Mouse (Mus musculus) heart, embryonic 13.5 days (tissue): ENCODE data around the gene Tmem255a. TPM values are rescaled to one million over a fixed set of nuclear protein-coding genes. Genes with fewer than 3 reads are reported as not detected.

ENCODE experiments used
- ATAC-seq: fragments of 200-750 bp; cut with Nextera tagmentation; 2 replicates; pipeline ENCODE4 v1.8.0; 2017; ENCODE audit warnings: moderate TSS enrichment; ENCODE audit not compliant: insufficient number of reproducible peaks, low FRiP score, low TSS enrichment; ENCODE audit errors: extremely low read depth
- H3K27ac ChIP-seq: fragments of 300-500 bp; sonication (generic); replicated peaks from 2 replicates; pipeline ENCODE4 v1.5.1; 2015; ENCODE audit warnings: moderate library complexity, mild to moderate bottlenecking, inconsistent platforms
- H3K27me3 ChIP-seq: fragments of 300-500 bp; sonication (generic); replicated peaks from 2 replicates; pipeline ENCODE4 v1.6.1; 2015; ENCODE audit warnings: mild to moderate bottlenecking, inconsistent platforms
- H3K36me3 ChIP-seq: fragments of 300-500 bp; sonication (generic); 2 replicates; pipeline ENCODE4 v1.6.1; 2015; ENCODE audit warnings: mild to moderate bottlenecking, inconsistent platforms
- H3K4me1 ChIP-seq: fragments of 300-500 bp; sonication (generic); 2 replicates; pipeline ENCODE4 v1.6.1; 2015; ENCODE audit warnings: inconsistent platforms
- H3K4me2 ChIP-seq: fragments of 300-500 bp; sonication (generic); 2 replicates; pipeline ENCODE4 v1.6.1; 2015; ENCODE audit warnings: inconsistent platforms, mild to moderate bottlenecking, moderate library complexity
- H3K4me3 ChIP-seq: fragments of 300-500 bp; sonication (generic); 2 replicates; pipeline ENCODE4 v1.5.1; 2015; ENCODE audit warnings: moderate library complexity, mild to moderate bottlenecking, inconsistent platforms
- H3K9ac ChIP-seq: fragments of 300-500 bp; sonication (generic); 2 replicates; pipeline ENCODE4 v1.6.1; 2015; ENCODE audit warnings: inconsistent platforms, mild to moderate bottlenecking, moderate library complexity
- H3K9me3 ChIP-seq: fragments of 300-500 bp; sonication (generic); 2 replicates; pipeline ENCODE4 v1.6.1; 2016; ENCODE audit warnings: inconsistent platforms
- WGBS: fragments of 180-500 bp; shearing (Covaris S2); methylation state at CpG from one replicate; pipeline ENCODE4 v1.1.7; 2015; ENCODE audit warnings: mixed read lengths; 5-methylcytosine and 5-hydroxymethylcytosine counted together
- polyA plus RNA-seq: library from polyadenylated mRNA; unstranded; fragments of >200 nt; fragmentation: Nextera tagmentation; extraction: Ambion mirVana; gene quantifications from 2 replicates; pipeline ENCODE4 v1.2.1, GENCODE M21; 2015

The Tmem255a gene
- 14.3 and 15.1 TPM in 2 replicates for polyA plus RNA-seq

DNA sequence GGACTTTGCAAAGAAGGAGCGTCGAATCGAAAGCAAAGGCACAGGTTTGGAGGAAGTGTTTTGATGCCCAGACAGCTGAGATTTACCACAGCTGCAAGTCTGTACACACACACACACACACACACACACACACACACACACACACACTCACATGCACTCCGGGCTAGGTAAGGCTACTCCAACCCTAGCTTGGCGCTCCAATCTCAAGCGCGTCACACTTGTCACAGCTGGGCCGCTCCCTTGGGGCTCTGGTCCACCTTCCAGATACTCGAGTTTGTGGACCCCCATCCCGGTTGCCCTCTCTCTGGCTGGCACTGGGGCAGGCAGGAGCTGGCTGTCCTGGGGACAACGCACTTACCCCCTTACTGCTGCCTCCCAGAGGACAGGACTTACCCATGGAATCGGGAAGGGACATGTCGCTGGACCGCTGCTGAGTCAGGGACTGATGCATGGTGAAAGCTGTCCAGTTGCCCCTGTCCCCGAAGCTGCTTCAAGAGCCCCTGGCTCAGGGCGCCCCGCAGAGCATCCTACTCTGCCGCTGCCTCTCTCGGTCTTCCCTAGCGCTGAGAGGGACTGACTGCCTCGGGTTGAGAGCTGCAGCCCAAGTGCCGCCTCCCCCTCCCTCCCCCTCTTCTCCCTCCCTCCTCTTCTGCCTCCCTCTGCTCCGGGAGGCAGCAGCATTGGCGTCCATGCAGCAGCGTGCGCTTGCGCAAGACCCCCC, at the start of gene Tmem255a:
TSS of gene Tmem255a (minus strand) at position 589 of the 721 bp plus-strand sequence.
- Histone ChIP-seq H3K4me3 (peak within 1 kb of the TSS; percentile 50), H3K36me3 (no peaks in the 10 kb centered on the region), H3K9ac (peak within 1 kb of the TSS; percentile 67), H3K27ac (no peak within 1 kb of the TSS), H3K4me1 (peaks cover 10% of the 10 kb centered on the region; the same call in 1 of the 2 replicates), H3K9me3 (no peaks in the 10 kb centered on the region), H3K27me3 (peaks cover 6% of the 10 kb centered on the region; the same call in 1 of the 2 replicates), H3K4me2 (peak within 1 kb of the TSS; percentile 80)
- no peak for ATAC-seq
- 12% methylated on average over 16 of the region's 27 CpGs for WGBS

DNA sequence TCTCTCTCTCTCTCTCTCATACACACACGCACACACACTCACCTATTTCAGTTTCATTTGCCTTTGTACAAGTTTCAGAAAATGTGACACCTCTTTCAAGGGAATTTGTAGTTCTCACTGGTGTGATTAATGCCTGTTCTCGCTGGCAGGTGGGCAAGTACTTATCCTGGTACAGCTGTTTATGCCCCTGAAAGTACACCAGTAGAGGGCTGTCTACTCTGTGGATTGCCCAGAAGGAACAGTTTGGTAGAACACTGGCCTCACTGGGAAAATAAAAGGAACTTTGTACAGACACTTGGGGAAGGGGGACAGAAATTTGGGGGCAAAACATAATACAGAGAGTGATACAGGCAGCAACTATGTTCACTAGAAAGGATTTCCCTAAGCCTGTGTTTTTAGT, 7.4 kb upstream of the Tmem255a start:
- ATAC-seq: no peak
- Histone ChIP-seq H3K36me3 (no peaks in the 10 kb centered on the region), H3K9ac (no peak overlapping the region), H3K4me2 (no peak overlapping the region), H3K4me3 (no peak overlapping the region), H3K4me1 (no peaks in the 10 kb centered on the region), H3K27ac (no peak overlapping the region), H3K9me3 (no peaks in the 10 kb centered on the region), H3K27me3 (no peaks in the 10 kb centered on the region)
- 24% methylated on average over 2 of the region's 2 CpGs for WGBS

DNA sequence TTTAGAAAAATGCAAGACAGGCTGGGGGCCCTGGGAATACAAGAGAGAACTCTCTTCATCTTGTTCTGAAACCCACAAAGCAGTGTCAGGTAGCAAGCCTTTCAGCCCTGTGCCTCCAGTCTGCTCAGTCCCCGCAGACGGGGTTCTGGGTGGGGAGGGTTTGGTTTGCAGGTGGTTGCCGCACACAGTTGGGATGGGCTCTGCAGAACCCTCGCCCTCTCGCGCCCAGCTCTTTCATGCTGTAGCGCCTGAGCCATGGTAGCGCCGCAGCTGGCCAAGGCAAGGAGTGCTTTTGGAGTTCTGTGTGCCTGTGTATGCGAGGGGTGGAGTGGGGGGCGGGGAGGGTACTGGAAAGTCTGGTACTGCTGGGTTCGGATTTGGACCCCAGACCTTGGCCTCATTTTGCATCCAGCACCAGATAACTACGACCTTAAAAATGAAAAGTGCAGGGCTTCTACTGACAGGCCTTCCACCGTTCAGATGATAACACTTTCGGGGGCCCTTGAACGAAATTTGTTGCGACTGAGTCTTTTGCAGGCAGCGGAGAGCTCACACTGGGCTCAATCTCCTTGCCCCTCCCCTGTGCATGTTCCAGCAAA, 1.8 kb downstream of the Tmem255a start:
- peak overlapping the region; percentile 47 for H3K9ac ChIP-seq
- ATAC-seq: no peak

DNA sequence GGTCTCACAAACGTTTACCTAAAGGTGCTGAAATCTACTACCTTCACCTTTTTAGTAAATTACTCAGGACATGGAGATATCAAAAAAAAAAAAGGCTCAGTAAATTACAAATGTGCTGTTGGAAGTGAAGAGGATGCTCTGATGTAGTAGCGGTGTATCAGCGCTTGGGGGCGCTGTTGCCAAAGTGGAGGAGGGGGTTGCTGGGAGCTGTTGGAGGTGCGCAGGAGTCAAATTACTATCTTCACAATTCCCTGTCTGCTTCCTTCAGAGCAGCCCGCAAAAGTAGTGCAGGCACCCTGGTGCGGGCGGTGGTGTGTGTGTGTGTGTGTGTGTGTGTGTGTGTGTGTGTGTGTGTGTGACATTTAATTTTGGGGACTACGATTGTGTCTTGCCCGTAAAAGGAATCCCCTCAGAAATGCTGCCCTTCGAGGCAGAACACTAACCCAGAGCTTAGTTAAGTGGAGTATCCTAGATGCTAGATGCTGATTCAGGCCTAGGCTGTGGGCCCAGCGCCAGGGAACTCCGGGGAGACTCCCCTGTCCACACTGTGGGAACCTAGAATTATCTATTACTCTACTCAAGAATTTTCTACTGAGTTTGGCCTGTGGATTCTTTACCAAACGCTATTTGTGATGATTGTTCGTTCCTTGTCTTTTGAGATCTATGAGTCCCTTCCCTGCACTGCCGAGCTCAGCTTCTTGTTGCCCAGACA, 2.4 kb downstream of the Tmem255a start:
- WGBS: 12% methylated on average over 16 of the region's 16 CpGs
- Histone ChIP-seq H3K27me3 (peaks cover 9% of the 10 kb centered on the region), H3K9ac (0 out of 2 replicates have a peak overlapping the region, but pooled peaks have one; percentile 47), H3K4me3 (peak overlapping the region; percentile 50), H3K4me2 (peak overlapping the region; percentile 80), H3K27ac (no peak overlapping the region), H3K36me3 (no peaks in the 10 kb centered on the region), H3K9me3 (no peaks in the 10 kb centered on the region), H3K4me1 (peaks cover 10% of the 10 kb centered on the region; the same call in 1 of the 2 replicates)
- no peak for ATAC-seq

More for the DNA sequence above, 1.8 kb downstream of the Tmem255a start:
- H3K4me2 ChIP-seq: peak overlapping the region; percentile 80
- peaks cover 10% of the 10 kb centered on the region; the same call in 1 of the 2 replicates for H3K4me1 ChIP-seq
- H3K9me3 ChIP-seq: no peaks in the 10 kb centered on the region
- WGBS: 15% methylated on average over 18 of the region's 18 CpGs
- peak overlapping the region; percentile 50 for H3K4me3 ChIP-seq
- no peaks in the 10 kb centered on the region for H3K36me3 ChIP-seq
- H3K27ac ChIP-seq: no peak overlapping the region
- peaks cover 9% of the 10 kb centered on the region for H3K27me3 ChIP-seq

DNA sequence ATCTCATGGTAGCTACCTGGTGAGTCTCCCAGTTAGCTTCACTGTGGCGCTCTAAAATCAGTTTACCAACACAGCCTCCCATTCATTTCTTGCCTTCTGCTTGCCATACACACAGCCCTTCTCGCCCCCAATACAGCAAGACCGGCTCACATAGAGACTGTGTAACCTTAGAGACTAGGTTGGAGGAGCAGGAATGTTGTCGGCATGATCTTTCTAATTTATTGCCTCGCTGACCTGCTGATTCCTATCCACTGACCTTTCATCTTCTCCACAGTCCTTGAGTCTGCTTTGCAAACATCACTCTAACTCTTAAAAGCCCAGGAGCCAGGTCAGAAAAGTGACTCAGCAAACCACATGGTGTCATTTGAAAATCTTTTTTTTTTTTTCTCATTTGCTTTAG, 4.6 kb downstream of the Tmem255a start:
- no peak for ATAC-seq

DNA sequence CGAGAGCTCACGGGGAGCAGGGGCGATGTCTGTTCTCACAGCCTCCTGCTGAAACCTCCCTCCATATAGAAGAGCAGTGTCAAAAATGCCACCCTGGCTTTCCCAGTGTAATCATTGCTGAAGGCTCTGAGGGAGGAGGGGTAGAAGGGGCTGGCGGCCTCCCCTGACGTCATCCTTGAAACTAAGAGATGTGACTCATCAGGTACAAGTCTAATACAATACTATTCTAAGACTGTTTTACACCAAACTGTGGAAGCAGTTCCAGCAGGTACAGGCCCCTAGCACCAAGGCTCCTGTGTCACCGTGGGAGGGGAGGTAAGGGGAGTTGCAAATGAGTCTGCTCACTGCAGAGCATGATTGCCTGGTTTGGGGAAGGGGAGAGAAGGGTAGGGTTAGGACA, 5.1 kb downstream of the Tmem255a start:
- Histone ChIP-seq H3K36me3 (no peaks in the 10 kb centered on the region), H3K27ac (no peak overlapping the region), H3K9me3 (no peaks in the 10 kb centered on the region), H3K4me1 (peaks cover 10% of the 10 kb centered on the region; the same call in 1 of the 2 replicates), H3K4me2 (no peak overlapping the region), H3K27me3 (peaks cover 5% of the 10 kb centered on the region), H3K4me3 (no peak overlapping the region), H3K9ac (no peak overlapping the region)
- whole genome bisulfite sequencing: 42% methylated on average over 6 of the region's 6 CpGs
- no peak for ATAC-seq

More for the DNA sequence above, 4.6 kb downstream of the Tmem255a start:
- WGBS: 56% methylated on average over 5 of the region's 5 CpGs
- Histone ChIP-seq H3K9me3 (no peaks in the 10 kb centered on the region), H3K27ac (no peak overlapping the region), H3K4me1 (peaks cover 10% of the 10 kb centered on the region; the same call in 1 of the 2 replicates), H3K27me3 (peaks cover 5% of the 10 kb centered on the region), H3K4me2 (no peak overlapping the region), H3K9ac (no peak overlapping the region), H3K4me3 (no peak overlapping the region), H3K36me3 (no peaks in the 10 kb centered on the region)

DNA sequence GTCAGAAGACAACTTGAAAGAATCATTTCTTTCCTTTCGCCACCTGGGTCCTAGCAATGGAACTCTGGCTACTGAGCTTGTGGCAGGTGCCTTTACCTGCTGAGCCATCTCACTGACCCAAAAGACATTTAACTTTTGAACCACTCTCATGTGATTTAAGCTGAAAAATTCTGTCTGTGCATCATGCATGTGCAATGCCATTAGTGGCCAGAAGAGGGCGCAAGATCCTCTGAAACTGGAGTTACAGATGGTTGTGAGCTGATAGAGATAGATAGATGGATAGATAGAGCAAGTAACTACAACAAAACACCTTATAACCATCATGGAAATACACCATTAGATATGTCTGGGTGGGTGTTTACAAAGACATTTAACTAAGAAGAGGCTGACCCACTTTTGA, 14.5 kb downstream of the Tmem255a start:
- Histone ChIP-seq H3K4me1 (no peaks in the 10 kb centered on the region), H3K4me3 (no peak overlapping the region), H3K27ac (no peak overlapping the region), H3K9ac (no peak overlapping the region), H3K27me3 (no peaks in the 10 kb centered on the region), H3K36me3 (no peaks in the 10 kb centered on the region), H3K4me2 (no peak overlapping the region), H3K9me3 (no peaks in the 10 kb centered on the region)
- no peak for ATAC-seq
- 36% methylated on average over 2 of the region's 2 CpGs for WGBS

DNA sequence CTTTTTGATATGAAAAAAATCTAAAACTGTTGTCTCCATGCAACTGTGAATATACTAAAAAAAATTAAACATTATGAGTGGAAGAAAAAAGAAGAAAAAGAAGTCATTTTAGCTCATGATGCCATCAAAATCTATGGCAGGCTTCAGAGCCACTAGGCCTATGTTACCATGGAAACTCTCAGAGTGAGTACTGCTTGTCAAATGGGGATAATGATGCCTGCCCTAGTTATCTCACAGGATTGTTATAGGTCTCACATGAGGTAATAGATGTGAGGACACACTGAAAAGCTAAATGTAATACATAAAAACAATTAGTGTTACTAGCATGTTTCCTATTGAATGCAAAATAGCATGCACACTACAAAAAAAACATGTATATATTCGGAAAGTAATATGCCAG, 22.4 kb downstream of the Tmem255a start:
- 66% methylated on average over 1 of the region's 1 CpGs for WGBS

DNA sequence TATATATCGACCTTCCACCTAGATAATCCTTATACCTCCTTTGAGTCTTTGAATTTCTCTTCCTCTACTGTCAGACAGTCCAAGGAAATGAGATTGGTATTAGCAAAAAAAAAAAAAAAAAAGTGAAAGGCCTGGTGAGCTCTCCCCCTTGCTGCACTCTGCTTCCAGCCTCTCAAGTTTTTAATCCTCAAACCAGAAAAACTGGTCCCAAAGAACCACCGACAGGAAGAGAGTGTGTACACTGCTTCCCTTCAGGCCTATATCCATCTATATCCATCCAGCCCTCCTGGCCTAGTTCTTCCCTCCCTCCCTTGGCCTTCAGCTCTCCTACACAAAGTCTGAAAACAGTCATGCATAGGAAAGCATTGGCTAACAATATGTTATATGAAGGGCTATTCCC, 29.5 kb downstream of the Tmem255a start:
- no peak overlapping the region for H3K4me3 ChIP-seq
- 48% methylated on average over 2 of the region's 2 CpGs for WGBS
- no peaks in the 10 kb centered on the region for H3K4me1 ChIP-seq
- no peak overlapping the region for H3K27ac ChIP-seq
- no peak overlapping the region for H3K9ac ChIP-seq
- no peak for ATAC-seq
- H3K36me3 ChIP-seq: no peaks in the 10 kb centered on the region
- no peak overlapping the region for H3K4me2 ChIP-seq
- H3K27me3 ChIP-seq: no peaks in the 10 kb centered on the region
- H3K9me3 ChIP-seq: no peaks in the 10 kb centered on the region

More for the DNA sequence above, 22.4 kb downstream of the Tmem255a start:
- H3K9me3 ChIP-seq: no peaks in the 10 kb centered on the region
- H3K27ac ChIP-seq: no peak overlapping the region
- H3K4me2 ChIP-seq: no peak overlapping the region
- H3K27me3 ChIP-seq: no peaks in the 10 kb centered on the region
- no peak overlapping the region for H3K9ac ChIP-seq
- H3K4me1 ChIP-seq: no peaks in the 10 kb centered on the region
- no peak for ATAC-seq
- no peaks in the 10 kb centered on the region for H3K36me3 ChIP-seq
- no peak overlapping the region for H3K4me3 ChIP-seq

DNA sequence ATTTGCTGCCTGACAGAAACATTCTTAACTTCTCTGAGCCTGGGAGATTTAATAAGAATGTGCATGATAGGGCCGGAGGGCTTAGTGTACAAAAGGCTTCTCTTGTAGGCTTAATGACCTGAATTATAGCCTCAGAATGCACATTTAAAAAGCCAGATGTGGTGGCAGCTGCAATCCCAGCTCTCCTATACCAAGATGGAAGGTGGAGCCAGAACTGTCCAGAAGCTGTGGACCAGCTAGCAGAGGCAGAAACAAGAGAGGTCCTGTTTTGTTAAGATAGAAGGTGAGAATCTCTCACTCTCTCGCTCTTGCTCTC, 34.6 kb downstream of the Tmem255a start:
- H3K36me3 ChIP-seq: no peaks in the 10 kb centered on the region
- ATAC-seq: no peak
- no peak overlapping the region for H3K4me3 ChIP-seq
- H3K4me1 ChIP-seq: no peaks in the 10 kb centered on the region
- 85% methylated on average over 2 of the region's 2 CpGs for WGBS
- H3K9ac ChIP-seq: no peak overlapping the region
- no peaks in the 10 kb centered on the region for H3K27me3 ChIP-seq
- no peak overlapping the region for H3K27ac ChIP-seq
- no peak overlapping the region for H3K4me2 ChIP-seq
- no peaks in the 10 kb centered on the region for H3K9me3 ChIP-seq

DNA sequence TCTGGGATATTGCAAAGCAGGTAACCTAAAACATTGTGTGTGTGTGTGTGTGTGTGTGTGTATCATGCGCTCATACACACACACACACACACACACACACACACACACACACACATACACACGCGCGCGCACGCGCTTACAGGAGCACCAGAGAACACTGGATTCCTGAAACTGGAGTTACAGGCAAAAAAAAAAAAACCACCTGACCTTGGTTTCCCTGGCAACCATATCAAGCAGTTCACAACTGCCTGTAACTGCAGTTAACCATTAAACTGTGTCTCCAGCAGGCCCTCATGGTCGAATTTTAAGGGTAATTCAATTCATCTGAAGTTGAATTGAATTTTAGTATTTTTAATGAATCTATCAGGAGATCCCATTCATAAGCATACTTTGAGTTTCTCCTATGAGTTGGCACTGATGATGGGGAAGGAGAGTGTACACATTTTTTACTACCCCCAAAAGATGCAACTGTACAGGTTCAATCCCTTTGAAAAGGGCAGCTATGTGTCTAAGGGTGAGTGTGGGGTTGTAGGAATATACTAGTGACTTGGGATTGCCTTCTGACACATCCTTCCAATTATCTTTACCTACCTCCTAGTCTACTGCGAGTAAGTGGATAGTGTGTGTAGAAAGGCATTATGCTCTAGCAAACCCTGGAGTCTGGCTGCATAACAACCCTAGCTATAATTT, 35.1 kb downstream of the Tmem255a start:
- Histone ChIP-seq H3K9me3 (no peaks in the 10 kb centered on the region), H3K4me1 (no peaks in the 10 kb centered on the region), H3K9ac (no peak overlapping the region), H3K36me3 (no peaks in the 10 kb centered on the region), H3K4me3 (no peak overlapping the region), H3K27ac (no peak overlapping the region), H3K4me2 (no peak overlapping the region), H3K27me3 (no peaks in the 10 kb centered on the region)
- WGBS: 82% methylated on average over 9 of the region's 9 CpGs
- ATAC-seq: no peak
